Mouse (Mus musculus) layer of hippocampus, postnatal 25 days (tissue): Measurements from ENCODE around the gene Sema4b. TPM values are rescaled to one million over a fixed set of nuclear protein-coding genes. Genes with fewer than 3 reads are reported as not detected.
A peak's percentile ranks its signal among the peaks of the same experiment; 100 is the strongest.

ENCODE experiments used
- DNase-seq, 2 experiments: peaks; one replicate each; pipeline ENCODE4 v3.0.0; 2022; ENCODE audit warnings: mixed read lengths in 2 of 2, low spot score in 1 of 2; ENCODE audit errors: extremely low spot score in 1 of 2
- total RNA-seq, 2 experiments: library from RNA; stranded (reverse); gene quantifications; 2 replicates each; pipeline ENCODE4 v1.2.3; 2021

Sema4b gene
- total RNA-seq, 2 experiments from 2014 or later: 23.0 to 23.2 TPM

GRCm38 (mm10) chr7:80195576-80196263, 9.1 kb downstream of the Sema4b start:
- DNase-seq: no peak

- DNase-seq: no peak
Measured at GRCm38 (mm10) chr7:80197371-80197770, 10.7 kb downstream of the Sema4b start.

GRCm38 (mm10) chr7:80197941-80198778, 11.5 kb downstream of the Sema4b start:
- peak; percentile 52 to 59 for DNase-seq

- DNase-seq: no peak
Measured at GRCm38 (mm10) chr7:80198863-80199262, 12.2 kb downstream of the Sema4b start.

GRCm38 (mm10) chr7:80199286-80199685, 12.6 kb downstream of the Sema4b start:
- DNase-seq: no peak

GRCm38 (mm10) chr7:80199851-80200587, 13.4 kb downstream of the Sema4b start:
- no peak for DNase-seq

GRCm38 (mm10) chr7:80200588-80200945, 13.9 kb downstream of the Sema4b start:
- DNase-seq: no peak

- no peak for DNase-seq
Measured at GRCm38 (mm10) chr7:80200963-80201539, 14.4 kb downstream of the Sema4b start.

- no peak for DNase-seq
Measured at GRCm38 (mm10) chr7:80201888-80202540, 15.4 kb downstream of the Sema4b start.

- DNase-seq: no peak
Measured at GRCm38 (mm10) chr7:80202961-80203360, 16.3 kb downstream of the Sema4b start.

- DNase-seq: no peak
Measured at GRCm38 (mm10) chr7:80203638-80204096, 17.0 kb downstream of the Sema4b start.

- no peak for DNase-seq
Measured at GRCm38 (mm10) chr7:80204362-80204761, 17.7 kb downstream of the Sema4b start.

GRCm38 (mm10) chr7:80204961-80205360, 18.3 kb downstream of the Sema4b start:
- DNase-seq: no peak

- no peak for DNase-seq
Measured at GRCm38 (mm10) chr7:80205705-80206589, 19.3 kb downstream of the Sema4b start.

GRCm38 (mm10) chr7:80207314-80207731, 20.7 kb downstream of the Sema4b start:
- no peak for DNase-seq

- DNase-seq: no peak
Measured at GRCm38 (mm10) chr7:80208026-80208642, 21.5 kb downstream of the Sema4b start.

- no peak for DNase-seq
Measured at GRCm38 (mm10) chr7:80208738-80209430, 22.2 kb downstream of the Sema4b start.

GRCm38 (mm10) chr7:80209669-80210068, 23.0 kb downstream of the Sema4b start:
- DNase-seq: no peak
